Mouse (Mus musculus) liver (tissue): ENCODE measurements around the gene Esp38.
"Not testable (repeated sequence)": the region's sequence is repeated elsewhere in the genome, so short reads cannot be mapped to it uniquely, and the experiment has no call there.

Experiments
- DNase-seq: peaks from one replicate; pipeline ENCODE4 v3.0.0-alpha.2; 2020; ENCODE audit warnings: mixed read lengths

Gene Esp38

GRCm38 (mm10) chr17:39950220-39950619 lies at the start of gene Esp38:
Esp38 (plus strand) TSS chr17:39950520.
- DNase-seq = no peak

GRCm38 (mm10) chr17:39902928-39903545 lies 47.3 kb upstream of the Esp38 start:
- not testable (repeated sequence) for DNase-seq
